Mouse (Mus musculus) gastrocnemius, postnatal 10 days (tissue): ENCODE results near the gene Arap1. TPM values are rescaled to one million over a fixed set of nuclear protein-coding genes. Genes with fewer than 3 reads are reported as not detected.

ENCODE experiments used
- DNase-seq: peaks from one replicate; pipeline ENCODE4 v3.0.0; 2021; ENCODE audit warnings: mixed read lengths
- total RNA-seq, 2 experiments: library from RNA; stranded (reverse); gene quantifications; 2 replicates each; pipeline ENCODE4 v1.2.3; 2021

Arap1 gene
- total RNA-seq, 2 experiments from 2014 or later, result 23.1 to 32.4 TPM

DNA sequence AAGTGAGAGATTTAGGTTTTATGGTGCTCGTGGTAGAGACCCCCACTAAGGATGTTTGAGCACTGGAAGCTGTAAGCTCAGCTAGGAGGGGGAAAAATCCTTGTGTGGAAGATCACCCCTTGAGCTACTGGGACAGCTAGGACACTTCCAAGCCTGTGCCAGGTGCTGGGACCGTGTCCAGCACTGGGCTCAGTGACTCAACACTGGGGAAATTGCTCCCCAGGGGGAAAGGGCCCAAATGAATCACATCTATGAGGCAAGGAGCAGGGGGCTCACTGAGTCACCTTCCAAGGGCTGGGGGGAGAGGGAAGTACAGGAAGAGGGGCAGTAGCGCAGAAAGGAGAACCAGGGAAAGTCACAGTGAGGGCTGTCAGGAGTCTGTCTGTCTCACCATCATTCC is 102.0 kb downstream of the Arap1 start:
- DNase-seq, result no peak

DNA sequence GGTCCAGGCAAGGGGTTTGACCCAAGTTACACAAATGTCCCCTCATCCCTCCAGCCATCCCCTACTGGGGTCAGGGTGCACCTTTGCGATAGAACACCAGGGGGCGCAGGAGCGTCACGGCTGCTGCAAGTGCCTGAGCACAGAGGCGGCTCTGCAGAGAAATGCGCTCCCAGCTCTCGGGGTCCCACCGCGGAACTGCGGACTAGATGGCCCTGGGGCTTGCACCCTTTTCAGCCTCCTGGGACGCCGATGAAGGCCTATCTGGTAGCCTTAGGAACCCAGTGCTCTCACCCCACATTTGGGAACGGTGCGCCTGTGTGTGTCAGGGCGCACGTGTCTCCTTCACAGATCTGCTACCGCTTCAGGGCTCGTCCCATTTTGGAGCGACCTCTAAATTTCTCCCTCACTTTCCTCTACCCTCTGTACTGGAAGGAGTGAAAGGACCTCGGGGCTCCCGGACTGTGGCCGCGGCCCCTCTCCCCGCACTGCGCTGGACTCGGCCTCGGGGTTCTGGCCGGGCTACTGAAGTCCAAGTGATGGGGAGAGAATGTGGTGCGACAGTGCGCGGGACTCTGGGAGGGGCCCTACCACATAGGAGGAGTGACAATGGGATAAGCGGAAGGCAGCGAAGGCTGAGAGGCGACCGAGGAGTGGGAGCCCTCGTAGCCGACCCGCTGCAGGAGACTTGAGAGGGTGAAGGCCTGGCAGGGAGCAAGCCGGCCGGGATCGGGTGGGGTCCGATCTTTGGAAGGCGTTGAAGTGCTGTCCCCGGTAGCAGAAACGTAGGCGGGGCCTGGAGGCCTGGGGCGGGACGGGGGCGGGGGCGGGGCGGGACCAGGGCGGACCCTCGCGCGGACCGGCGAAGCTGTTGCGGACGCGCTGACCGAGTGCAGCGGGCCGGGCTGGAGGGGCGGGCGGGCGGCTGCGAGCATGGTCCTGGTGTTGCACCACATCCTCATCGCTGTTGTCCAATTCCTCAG is 102.8 kb downstream of the Arap1 start:
- peak; percentile 94 for DNase-seq

DNA sequence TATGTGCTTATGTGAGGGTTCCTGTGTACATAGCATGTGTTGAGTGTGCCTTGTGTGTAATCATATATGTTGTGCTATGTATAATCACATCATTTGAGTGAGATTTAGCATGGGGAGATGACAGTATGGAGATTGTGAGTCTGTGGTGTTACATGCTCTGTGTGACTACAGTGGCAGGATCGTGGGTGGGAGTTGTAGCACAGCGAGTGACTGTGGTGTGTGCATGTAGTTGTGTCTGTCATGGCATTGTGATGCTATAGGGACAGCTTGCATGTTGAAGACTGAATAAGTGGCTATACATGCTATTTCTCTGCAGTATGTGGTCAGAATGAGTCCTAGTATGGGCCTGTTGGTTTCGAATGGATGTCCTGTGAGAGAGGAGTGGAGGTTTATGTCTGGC is 104.8 kb downstream of the Arap1 start:
- no peak for DNase-seq

GRCm38 (mm10) chr7:101453296-101453695 is 105.4 kb downstream of the Arap1 start:
- DNase-seq, result no peak

GRCm38 (mm10) chr7:101453725-101454124 is 105.9 kb downstream of the Arap1 start:
- no peak for DNase-seq

- DNase-seq, result no peak
Observed at GRCm38 (mm10) chr7:101454479-101454878, 106.6 kb downstream of the Arap1 start.

- DNase-seq, result no peak
Observed at GRCm38 (mm10) chr7:101455141-101455540, 107.3 kb downstream of the Arap1 start.

DNA sequence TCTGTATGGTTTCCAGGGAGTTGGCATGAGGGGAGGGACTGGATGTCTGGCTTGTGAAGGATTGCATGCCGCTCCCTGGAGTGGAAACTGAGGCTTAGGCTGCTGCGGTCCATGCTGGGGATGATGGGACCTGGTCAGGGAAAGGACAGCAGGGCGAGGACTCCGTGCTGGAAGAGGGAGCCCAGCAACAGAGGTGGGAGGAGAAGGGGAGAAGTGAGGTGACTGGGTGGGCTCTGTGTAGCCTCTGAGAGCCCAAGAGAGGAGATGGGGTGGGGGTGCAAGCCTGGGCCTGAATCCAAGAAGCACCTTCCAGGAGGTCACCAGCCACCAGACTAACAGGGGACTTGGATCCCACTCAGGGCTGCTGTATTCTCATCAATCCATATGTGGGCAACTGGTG is 108.5 kb downstream of the Arap1 start:
- DNase-seq, result no peak

- DNase-seq, result no peak
Observed at GRCm38 (mm10) chr7:101456789-101457188, 108.9 kb downstream of the Arap1 start.

DNA sequence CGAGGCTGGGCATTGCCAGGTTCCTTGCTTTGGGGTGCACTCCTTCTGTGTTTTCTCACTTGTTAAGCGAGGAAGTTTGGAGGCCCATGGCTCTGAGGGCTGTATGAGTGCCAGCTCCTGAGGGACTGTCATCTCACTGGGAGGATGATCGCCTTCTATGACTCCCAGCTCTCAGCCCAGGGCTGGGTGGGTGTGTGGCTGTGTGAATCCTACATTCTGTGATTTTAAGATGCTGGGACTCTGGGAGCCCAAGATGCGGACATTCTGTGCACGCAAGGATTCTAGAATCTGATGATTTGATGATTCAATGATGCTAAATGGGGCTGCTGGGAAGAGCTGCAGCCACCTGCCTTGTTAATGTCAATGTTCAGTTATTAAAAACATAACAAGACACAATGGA is 109.4 kb downstream of the Arap1 start:
- DNase-seq, result no peak

DNA sequence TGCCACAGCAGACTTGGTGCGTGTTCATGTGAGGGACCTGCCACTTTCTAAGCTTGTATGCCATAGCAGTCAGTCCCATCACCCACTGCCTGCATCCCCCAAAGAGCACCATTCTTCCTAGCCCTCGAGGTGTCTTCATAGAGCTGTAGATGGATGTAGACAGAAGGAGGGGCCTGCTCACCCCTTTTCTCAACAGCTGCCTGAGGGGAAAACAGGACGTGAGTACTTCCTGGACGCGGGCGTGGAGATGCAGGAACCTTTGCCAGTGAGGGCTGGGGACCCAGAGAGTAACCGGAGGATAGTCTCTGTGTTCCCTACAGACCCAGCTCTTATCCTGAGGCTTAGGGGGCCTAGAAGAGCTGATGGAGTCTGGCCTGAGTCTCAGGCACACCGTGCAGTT is 109.9 kb downstream of the Arap1 start:
- DNase-seq, result no peak

DNA sequence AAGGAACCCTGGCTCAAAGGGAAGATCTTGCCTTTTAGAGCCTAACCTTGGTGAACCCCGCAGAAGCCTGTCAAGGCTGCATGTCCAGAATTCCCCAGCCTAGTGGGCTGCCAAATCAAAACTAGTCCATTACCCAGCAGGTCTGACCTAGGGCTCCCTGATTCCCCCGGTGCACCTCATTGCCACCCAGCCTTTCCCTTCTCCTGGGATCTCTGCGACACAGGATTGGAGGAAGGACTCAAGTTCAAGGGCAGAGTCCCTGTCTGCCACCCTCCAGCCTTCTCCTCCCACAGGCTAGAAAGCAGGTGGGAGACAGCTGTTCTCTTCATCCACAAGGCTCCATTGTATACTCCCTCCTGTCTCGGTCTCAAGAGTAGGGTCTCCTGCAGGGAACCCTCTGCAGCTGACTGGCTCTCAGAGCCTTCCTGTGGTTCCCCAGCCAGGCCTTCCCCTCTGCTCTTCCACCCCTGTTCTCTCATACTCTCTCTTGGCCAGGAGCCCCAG is 110.5 kb downstream of the Arap1 start:
- no peak for DNase-seq

DNA sequence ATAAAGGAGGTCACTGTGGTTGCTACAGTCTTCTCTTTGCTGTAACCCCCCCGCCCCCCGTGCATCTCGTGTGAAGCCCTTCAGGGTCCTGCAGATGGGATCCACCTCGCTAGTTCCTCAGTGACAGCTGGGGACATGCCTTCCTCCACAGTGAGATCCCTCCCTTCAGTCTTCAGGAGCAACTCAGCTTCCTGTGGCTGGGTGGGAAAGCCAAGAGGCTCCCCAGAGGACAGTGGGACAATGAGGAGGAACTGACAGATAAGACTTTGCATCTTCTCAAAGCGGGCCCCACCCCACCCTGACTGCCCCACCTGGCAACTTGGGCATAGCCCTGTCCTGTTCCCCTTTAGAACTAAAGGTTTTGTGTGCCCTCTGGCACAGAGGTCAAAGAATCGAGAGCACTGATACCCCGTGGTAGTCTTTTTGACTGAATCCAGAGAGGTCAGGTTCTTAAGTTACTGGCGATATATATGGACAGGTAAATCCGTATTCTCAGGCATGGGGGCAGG is 111.5 kb downstream of the Arap1 start:
- DNase-seq, result no peak

GRCm38 (mm10) chr7:101459923-101460607 is 112.2 kb downstream of the Arap1 start:
- DNase-seq, result no peak

- peak; percentile 77 for DNase-seq
Observed at GRCm38 (mm10) chr7:101460608-101460957, 112.7 kb downstream of the Arap1 start.

DNA sequence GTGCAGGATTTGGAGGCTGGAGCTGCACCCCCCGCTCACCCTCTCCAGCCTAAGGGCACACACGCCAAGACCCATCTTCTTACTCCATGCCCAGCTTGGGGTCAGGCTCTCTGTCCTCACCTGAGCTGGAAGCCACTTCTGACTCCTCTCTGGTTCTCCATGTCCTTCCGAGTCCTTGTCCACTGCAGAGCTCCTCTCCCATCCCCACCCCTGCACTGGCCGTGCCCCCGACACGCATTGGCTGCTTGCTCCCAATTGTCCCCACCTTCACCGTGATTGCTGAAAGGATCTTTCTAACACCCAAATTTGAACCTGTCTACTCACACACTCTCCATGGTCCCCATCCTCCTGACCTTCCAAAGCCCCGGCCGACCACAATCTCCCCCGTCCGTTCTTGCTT is 113.7 kb downstream of the Arap1 start:
- no peak for DNase-seq

Other genes with a start within 250 kb of the Arap1 start
- 10 to 100 TPM in 1 of 2 experiments, 1 to 10 TPM in 1; 5.4 to 10.0 TPM for gene Atg16l2, start 45.8 kb upstream of the Arap1 start, total RNA-seq
- gene Stard10, start 31.0 kb upstream of the Arap1 start, total RNA-seq, result 10 to 100 TPM; 16.0 to 16.3 TPM
- 1 to 10 TPM in 1 of 2 experiments, not detected in 1; 4.7 TPM for gene Gm45837, start 62.8 kb downstream of the Arap1 start, total RNA-seq
- 10 to 100 TPM; 48.2 to 48.4 TPM for gene Pde2a, start 73.6 kb downstream of the Arap1 start, total RNA-seq
- not detected for gene Art2b, start 237.5 kb downstream of the Arap1 start, total RNA-seq